Mouse (Mus musculus): Measurements from ENCODE around the gene Ms4a6c.
"Not testable (repeated sequence)": the region's sequence is repeated elsewhere in the genome, so short reads cannot be mapped to it uniquely, and the experiment has no call there.

Ms4a6c gene

DNA sequence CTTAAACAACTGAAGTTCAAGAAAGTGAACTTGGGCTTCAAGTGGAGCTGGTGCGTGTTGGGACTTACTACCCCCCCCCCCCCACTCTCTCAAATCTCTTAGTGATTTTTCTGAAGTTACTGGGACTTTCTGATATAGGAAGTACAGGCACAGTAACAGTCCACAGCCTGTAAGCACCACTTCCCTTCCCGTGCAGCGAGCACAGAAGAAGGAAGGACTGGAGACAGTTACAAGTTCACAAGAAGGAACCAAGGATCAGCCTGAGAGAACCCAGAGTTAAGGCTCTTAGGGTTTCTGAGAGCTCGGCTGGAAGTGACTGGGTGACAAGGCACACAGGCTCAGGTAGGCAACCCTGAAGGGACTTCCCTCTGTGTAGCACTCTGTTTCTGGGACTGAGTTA is at the start of gene Ms4a6c:
Gene Ms4a6c, plus strand, starts transcription at position 152 of the 400 bp plus-strand sequence.
- DNase-seq = not testable (repeated sequence)

- DNase-seq = not testable (repeated sequence)
Measured at GRCm38 (mm10) chr19:11431209-11431608, 38.0 kb upstream of the Ms4a6c start.

DNA sequence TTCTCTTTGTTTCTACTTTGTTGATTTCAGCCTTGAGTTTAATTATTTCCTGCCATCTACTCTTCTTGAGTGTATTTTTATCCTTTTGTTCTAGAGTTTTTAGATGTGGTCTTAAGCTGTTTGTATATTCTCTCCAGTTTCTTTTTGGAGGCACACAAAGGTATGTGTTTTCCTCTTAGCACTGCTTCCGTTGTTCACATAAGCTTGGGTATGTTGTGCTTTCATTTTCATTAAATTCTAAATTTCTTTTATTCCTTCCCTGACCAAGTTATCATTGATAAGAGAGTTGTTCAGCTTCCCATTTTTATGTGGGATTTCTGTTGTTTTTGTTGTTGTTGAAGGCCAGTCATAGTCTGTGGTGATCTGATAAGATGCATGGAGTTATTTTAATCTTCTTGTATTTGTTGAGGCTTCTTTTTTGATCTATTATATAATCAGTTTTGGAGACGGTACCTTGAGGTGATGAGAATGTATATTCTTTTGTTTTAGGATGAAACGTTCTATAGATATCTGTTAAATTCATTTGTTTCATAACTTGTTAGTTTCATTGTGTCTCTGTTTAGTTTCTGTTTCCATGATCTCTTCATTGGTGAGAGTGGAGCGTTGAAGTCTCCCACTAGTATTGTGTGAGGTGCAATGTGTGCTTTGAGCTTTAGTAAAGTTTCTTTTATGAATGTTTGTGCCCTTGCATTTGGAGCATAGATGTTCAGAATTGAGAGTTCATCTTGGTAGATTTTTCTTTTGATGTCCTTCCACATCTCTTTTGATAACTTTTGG is 33.9 kb upstream of the Ms4a6c start:
- no peak for DNase-seq

DNA sequence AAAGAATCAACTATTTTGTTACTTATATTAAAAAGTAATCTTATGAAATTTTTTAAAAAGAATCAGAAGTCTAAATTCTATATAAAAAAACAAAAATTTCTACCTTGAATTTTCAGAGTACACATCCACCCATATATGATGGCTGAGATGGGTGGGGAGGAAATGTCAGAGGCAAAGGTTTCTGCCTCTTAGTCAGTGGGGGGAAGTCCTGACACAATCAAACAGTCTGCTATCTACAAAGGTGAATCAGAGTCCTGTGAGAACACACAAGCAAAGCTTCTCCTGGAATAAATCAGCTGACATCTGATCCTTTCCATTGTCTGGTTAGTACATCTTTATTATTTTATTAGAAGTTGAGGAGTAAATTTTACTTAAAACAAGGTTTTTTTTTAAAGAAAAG is 25.8 kb upstream of the Ms4a6c start, which contains the start of gene Ms4a4b:
Gene Ms4a4b, plus strand, starts transcription at position 216 of the 400 bp plus-strand sequence.
- DNase-seq = no peak

DNA sequence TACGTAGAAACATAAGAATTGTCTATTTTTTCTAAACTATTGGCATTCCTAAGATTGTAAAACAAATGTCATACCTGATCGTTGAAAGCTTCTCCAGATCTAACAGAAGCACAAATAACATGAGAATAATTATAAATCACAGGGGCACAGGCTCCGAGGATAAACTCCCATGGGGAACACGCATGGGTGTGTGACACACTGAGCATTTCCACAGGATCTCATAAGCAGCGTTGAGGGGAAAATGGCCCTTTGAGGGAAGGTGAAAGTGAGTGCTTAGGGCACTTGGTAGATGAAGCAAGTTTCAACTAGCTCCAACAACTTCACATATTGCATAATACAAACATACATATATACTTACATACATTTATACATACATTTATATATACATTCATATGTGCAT is 25.2 kb upstream of the Ms4a6c start:
- no peak for DNase-seq

DNA sequence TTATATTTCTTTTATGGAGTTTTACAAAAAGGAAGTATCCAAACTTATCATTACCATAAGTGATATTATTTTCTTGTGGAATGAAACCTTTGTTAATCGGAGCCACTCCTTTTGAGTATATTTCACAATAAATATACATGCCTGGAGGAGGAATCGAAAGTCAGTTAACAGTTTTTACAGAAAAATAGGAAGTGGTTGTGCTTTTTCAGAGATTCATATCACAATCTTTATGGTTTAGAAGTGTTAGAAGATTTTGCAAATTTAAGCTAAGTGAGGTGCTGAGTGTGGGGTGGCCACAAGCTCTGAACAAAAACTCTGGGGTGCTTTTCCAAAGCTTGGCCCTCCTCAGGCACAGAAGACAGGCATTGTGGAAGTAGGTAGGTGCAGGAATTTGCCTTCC is 21.9 kb upstream of the Ms4a6c start:
- no peak for DNase-seq

DNA sequence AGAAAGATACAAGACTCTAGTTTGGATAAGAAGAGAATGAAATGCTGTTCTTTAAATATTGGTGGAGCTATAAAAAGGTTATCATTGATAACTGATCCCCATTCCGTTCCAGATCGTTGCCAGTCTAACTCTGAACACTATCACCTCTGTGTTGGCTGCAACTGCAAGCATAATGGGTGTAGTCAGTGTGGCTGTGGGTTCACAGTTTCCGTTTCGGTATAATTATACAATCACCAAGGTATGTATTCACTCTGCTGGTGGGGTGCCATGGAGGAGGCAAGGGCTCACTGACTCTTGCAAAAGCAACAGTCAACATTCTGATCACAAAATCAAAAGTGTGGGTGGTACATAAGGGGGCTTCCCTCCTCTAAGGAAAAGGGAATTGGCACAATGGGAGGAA is 10.1 kb upstream of the Ms4a6c start:
- DNase-seq = not testable (repeated sequence)

DNA sequence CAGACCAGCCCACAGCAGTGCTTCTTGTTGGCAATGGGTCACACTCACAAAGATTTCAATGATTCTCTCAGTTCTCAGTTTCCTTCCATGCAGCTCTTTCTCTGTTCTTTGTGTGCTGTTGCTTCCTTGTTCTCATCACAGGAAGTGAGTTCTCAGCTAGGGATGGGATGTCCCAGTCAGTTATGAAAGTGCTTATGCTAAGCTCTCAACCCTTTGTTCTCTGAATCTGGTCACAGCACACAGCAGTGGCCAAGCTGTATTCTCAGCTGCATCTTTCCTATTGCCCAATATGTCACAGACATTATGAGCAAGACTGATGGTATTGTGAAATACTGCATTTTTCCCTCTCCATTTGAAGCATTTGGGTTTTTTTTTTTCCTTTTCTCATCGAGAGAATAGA is 4.4 kb upstream of the Ms4a6c start:
- not testable (repeated sequence) for DNase-seq

- DNase-seq = no peak
Measured at GRCm38 (mm10) chr19:11466471-11466870, 2.7 kb upstream of the Ms4a6c start.

GRCm38 (mm10) chr19:11468361-11468760 is 805 bp upstream of the Ms4a6c start:
- not testable (repeated sequence) for DNase-seq

DNA sequence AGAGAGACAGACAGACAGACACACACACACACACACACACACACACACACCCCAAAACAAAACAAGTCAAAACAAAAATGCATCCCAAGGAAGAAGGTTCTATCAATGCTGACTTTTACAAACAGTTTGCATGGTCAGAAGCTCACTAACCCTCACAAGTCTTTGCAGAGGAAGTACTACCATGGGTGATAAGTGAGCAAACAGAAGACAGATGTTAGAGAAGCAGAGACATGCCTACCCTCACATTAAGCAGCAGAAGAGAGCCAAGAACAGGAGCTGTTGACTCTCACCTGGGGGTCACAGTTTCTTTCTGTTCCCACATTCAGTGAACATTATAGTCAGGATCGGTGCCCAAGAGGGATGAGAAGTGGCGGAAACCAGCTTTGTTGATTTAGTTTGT is 10.5 kb downstream of the Ms4a6c start:
- no peak for DNase-seq

- no peak for DNase-seq
Measured at GRCm38 (mm10) chr19:11482684-11483083, 13.5 kb downstream of the Ms4a6c start.

DNA sequence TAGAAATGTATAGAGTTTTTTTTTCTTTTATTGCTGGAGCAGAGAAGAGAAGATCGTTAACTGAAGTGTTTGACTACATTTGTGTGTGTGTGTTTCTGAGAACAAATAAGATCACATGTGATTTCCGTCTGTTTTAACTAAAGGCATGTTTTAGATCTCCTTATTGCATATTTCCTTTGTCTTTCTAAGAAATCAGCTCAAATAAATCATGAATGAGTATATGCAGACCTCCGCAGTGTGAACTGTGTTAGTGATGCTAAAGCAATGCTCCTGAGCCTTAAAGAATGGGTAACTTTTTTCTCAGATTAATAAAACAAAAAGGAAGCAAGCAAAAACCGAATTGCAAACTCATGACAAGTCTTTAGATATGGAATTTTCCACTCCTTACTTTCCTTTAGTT is 14.8 kb downstream of the Ms4a6c start:
- DNase-seq = no peak

GRCm38 (mm10) chr19:11484388-11484787 is 15.2 kb downstream of the Ms4a6c start:
- DNase-seq = no peak

- DNase-seq = no peak
Measured at GRCm38 (mm10) chr19:11485266-11485665, 16.1 kb downstream of the Ms4a6c start.

DNA sequence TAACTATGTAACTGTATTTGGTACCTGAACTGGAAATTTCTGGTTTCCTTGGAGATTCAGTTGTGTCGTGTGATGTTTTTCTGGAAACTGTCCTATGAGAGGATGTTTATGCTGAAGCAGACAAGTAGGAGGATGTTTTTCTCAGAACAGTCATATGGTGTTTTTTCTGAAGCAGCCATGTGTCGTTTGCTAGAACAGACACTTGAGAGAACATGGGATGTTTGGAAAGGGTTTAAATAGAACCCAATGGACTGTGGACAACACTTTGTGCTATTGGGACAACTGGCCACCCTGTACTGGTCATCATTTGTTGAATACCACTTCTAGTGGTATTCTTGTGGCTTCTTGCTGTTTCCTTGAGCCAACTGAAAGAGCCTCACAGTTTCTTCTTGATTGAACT is 16.6 kb downstream of the Ms4a6c start, which contains the start of gene Gm8369:
Gene Gm8369, plus strand, starts transcription at position 193 of the 400 bp plus-strand sequence.
- DNase-seq = no peak

- no peak for DNase-seq
Measured at GRCm38 (mm10) chr19:11486599-11486998, 17.4 kb downstream of the Ms4a6c start.

GRCm38 (mm10) chr19:11491406-11492189 is 22.4 kb downstream of the Ms4a6c start:
- no peak for DNase-seq

- no peak for DNase-seq
Measured at GRCm38 (mm10) chr19:11492671-11493070, 23.5 kb downstream of the Ms4a6c start.

DNA sequence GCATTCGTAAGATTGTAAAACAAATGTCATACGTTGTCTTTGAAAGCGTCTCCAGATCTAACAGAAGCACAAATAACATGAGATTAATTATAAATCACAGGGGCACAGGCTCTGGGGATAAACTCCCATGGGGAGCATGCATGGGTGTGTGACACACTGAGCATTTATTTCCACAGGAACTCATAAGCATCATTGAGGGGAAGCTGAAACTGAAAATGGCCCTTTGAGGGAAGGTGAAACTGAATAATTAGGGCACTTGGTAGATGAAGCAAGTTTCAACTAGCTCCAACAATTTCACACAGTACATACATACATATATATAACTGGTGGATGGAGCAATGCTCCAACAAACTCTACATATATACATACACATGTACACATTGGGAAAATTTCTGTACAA is 25.4 kb downstream of the Ms4a6c start:
- DNase-seq = no peak

DNA sequence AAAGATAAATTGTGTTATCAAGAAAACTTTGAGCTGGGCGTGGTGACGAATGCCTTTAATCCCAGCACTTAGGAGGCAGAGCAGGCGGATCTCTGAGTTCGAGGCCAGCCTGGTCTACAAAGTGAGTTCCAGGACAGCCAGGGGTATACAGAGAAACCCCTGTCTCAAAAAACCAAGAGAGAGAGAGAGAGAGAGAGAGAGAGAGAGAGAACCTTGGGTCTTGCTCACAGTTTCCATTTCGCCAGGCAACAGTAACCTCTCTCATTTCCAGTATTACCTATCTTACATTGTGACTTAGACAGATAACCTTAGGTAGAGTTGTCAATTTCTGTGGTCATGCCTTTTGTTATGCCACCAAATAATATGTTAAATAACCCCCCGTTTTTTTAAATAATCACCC is 27.2 kb downstream of the Ms4a6c start:
- no peak for DNase-seq

- not testable (repeated sequence) for DNase-seq
Measured at GRCm38 (mm10) chr19:11497300-11497699, 28.1 kb downstream of the Ms4a6c start.

GRCm38 (mm10) chr19:11500796-11501195 is 31.6 kb downstream of the Ms4a6c start:
- no peak for DNase-seq

DNA sequence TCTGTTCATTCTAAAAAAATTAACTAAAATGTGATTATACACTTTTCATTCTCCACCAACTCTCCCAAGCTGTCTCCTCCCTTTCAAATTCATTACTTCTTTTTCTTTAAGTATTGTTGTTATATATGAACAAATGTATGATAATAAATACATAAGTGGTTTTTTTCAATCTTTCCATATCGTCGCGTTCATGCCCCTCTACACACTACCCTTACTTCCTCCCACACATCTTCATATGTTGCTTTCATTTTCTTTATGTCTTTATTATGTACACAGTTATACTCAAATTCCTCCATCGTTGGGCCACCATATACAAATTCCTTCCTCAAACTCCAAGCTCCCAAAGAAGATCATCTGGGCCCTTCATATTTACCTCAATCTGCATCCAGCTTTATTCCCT is 32.2 kb downstream of the Ms4a6c start:
- DNase-seq = no peak
